Mouse (Mus musculus): ENCODE results near the gene Adamts7.

GRCm38 (mm10) chr9:90198531-90199449, 35.9 kb downstream of the Adamts7 start:
- TF ChIP-seq CTCF (IDR thresholded peaks at IDR 0.05; ENCODE audit: control insufficient read depth, insufficient read depth, low read length): no peak
- TF ChIP-seq POLR2A (IDR thresholded peaks at IDR 0.05; ENCODE audit: borderline replicate concordance, control insufficient read depth, low read depth, low read length): no peak
